Mouse (Mus musculus): ENCODE data around the gene Mrfap1. TPM values are rescaled to one million over a fixed set of nuclear protein-coding genes. Genes with fewer than 3 reads are reported as not detected.

The Mrfap1 gene
- polyA plus RNA-seq, 1 experiment from 2014 or later = 396 TPM

Other genes starting within 250 kb of the Mrfap1 start
- 53.9 and 54.8 TPM in 2 replicates for gene Tbc1d14, start 203.5 kb downstream of the Mrfap1 start, polyA plus RNA-seq (2015; fragmentation: Nextera tagmentation; extraction: Ambion mirVana)
- 18.4 and 20.7 TPM in 2 replicates for gene D5Ertd579e, start 100.7 kb downstream of the Mrfap1 start, polyA plus RNA-seq (2015; fragmentation: Nextera tagmentation; extraction: Ambion mirVana)
- 24.9 and 25.4 TPM in 2 replicates for gene Bloc1s4, start 48.1 kb downstream of the Mrfap1 start, polyA plus RNA-seq (2015; fragmentation: Nextera tagmentation; extraction: Ambion mirVana)
- 16.0 and 16.2 TPM in 2 replicates for gene Man2b2, start 33.9 kb upstream of the Mrfap1 start, polyA plus RNA-seq (2015; fragmentation: Nextera tagmentation; extraction: Ambion mirVana)
- 0.28 TPM in 1 of 2 replicates, not detected in the other for gene Ppp2r2c, start 71.7 kb upstream of the Mrfap1 start, polyA plus RNA-seq (2015; fragmentation: Nextera tagmentation; extraction: Ambion mirVana)
- gene Wfs1, start 192.4 kb upstream of the Mrfap1 start, polyA plus RNA-seq (2015; fragmentation: Nextera tagmentation; extraction: Ambion mirVana) = 21.0 and 21.9 TPM in 2 replicates

Data from kidney, embryonic 16.5 days (tissue).